Mouse (Mus musculus): Measurements from ENCODE around the gene Rcn1. TPM values are rescaled to one million over a fixed set of nuclear protein-coding genes. Genes with fewer than 3 reads are reported as not detected.

The Rcn1 gene
- polyA plus RNA-seq (2015; fragmentation: Nextera tagmentation; extraction: Ambion mirVana), result 94.6 and 104 TPM in 2 replicates

GRCm38 (mm10) chr2:105399085-105399891, at the start of gene Rcn1:
Gene Rcn1, minus strand, starts transcription at chr2:105399319.
- Histone ChIP-seq H3K4me3 (ENCODE audit: low read length) (peak within 1 kb of the TSS; percentile 83), H3K27me3 (replicated peaks; ENCODE audit: control insufficient read depth, insufficient read depth, low read length) (no peaks in the 10 kb centered on the region), H3K9ac (ENCODE audit: low read depth, low read length) (peak within 1 kb of the TSS; percentile 92), H3K36me3 (ENCODE audit: control insufficient read depth, insufficient read depth, low read length) (no peaks in the 10 kb centered on the region), H3K27ac (ENCODE audit: low read length) (peak within 1 kb of the TSS; percentile 96), H3K9me3 (ENCODE audit: control insufficient read depth, low read length) (no peaks in the 10 kb centered on the region), H3K4me1 (ENCODE audit: control insufficient read depth, insufficient read depth, low read length) (peaks cover 20% of the 10 kb centered on the region), H3K4me2 (ENCODE audit: low read depth, low read length) (peak within 1 kb of the TSS; percentile 73)
- under 1% methylated on average over 54 of the region's 57 CpGs for WGBS
- ATAC-seq, result peak; percentile 94

DNA sequence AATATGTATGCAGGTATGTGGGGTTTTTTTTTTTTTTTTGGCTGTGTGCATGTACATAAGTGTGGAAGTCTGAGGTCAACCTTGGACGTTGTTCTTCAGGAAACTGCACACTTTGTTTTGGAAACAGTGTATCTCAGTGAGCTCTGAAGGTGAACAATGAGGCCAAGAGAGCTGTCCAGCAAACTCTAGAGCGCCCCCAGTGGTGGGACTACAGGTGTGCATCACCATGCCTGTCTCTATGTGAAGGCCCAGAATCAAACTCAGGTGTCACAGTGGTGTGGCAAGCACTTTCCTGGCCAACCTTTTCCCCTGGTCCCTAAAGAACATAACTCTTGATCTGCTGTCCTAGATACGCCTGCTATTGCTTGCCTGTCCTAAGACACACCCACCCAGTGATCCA, 45.0 kb upstream of the Rcn1 start:
- no peak overlapping the region for H3K4me3 ChIP-seq (ENCODE audit: low read length)
- 40% methylated on average over 3 of the region's 3 CpGs for WGBS

DNA sequence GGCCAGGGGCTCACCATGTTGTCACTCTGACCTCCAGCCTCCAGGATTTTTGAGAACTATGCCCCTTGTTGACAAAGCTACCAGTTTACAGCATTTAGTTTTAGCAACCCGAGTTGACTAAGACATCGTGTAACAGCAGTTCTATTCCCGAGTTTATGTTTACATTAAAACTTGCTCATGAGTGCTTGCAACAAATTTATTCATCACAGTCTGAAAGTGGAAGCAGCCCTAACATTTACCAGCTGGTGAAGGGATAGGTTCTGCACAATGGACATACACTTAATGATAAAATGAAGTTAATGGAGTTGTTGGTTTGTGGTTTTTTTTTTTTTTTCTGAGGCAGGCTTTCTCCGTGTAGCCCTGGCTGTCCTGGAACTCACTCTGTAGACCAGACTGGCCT, 39.9 kb upstream of the Rcn1 start:
- WGBS, result 46% methylated on average over 4 of the region's 4 CpGs
- H3K9me3 ChIP-seq (ENCODE audit: control insufficient read depth, low read length), result no peaks in the 10 kb centered on the region
- H3K36me3 ChIP-seq (ENCODE audit: control insufficient read depth, insufficient read depth, low read length), result no peaks in the 10 kb centered on the region
- H3K4me2 ChIP-seq (ENCODE audit: low read depth, low read length), result no peak overlapping the region
- H3K9ac ChIP-seq (ENCODE audit: low read depth, low read length), result no peak overlapping the region
- no peak overlapping the region for H3K4me3 ChIP-seq (ENCODE audit: low read length)
- H3K27ac ChIP-seq (ENCODE audit: low read length), result no peak overlapping the region
- no peaks in the 10 kb centered on the region for H3K4me1 ChIP-seq (ENCODE audit: control insufficient read depth, insufficient read depth, low read length)
- H3K27me3 ChIP-seq (replicated peaks; ENCODE audit: control insufficient read depth, insufficient read depth, low read length), result no peaks in the 10 kb centered on the region
- ATAC-seq, result no peak

More for the DNA sequence above, 45.0 kb upstream of the Rcn1 start:
- ATAC-seq, result no peak
- H3K27me3 ChIP-seq (replicated peaks; ENCODE audit: control insufficient read depth, insufficient read depth, low read length), result no peaks in the 10 kb centered on the region
- no peak overlapping the region for H3K4me2 ChIP-seq (ENCODE audit: low read depth, low read length)
- no peaks in the 10 kb centered on the region for H3K36me3 ChIP-seq (ENCODE audit: control insufficient read depth, insufficient read depth, low read length)
- no peak overlapping the region for H3K27ac ChIP-seq (ENCODE audit: low read length)
- no peaks in the 10 kb centered on the region for H3K4me1 ChIP-seq (ENCODE audit: control insufficient read depth, insufficient read depth, low read length)
- H3K9me3 ChIP-seq (ENCODE audit: control insufficient read depth, low read length), result no peaks in the 10 kb centered on the region
- no peak overlapping the region for H3K9ac ChIP-seq (ENCODE audit: low read depth, low read length)

DNA sequence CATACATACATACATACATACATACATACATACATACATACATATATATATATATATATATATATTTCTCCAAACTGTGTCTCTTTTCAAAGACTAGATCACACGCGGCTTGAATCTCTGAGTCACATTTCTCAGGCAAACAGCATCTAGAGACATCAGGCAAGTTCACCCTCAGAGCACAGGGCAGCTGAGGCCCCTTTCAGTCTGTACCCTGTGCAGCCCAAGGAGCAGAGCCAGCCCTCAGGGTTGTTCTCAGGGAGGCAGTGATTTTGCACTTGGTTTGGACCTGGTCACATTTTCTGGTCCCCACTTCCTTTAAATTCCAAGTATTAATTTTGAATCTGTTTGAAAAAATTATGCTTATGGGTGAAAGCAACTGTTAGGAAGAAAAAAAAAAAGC, 39.4 kb upstream of the Rcn1 start:
- H3K36me3 ChIP-seq (ENCODE audit: control insufficient read depth, insufficient read depth, low read length), result no peaks in the 10 kb centered on the region
- H3K4me1 ChIP-seq (ENCODE audit: control insufficient read depth, insufficient read depth, low read length), result no peaks in the 10 kb centered on the region
- no peak overlapping the region for H3K4me3 ChIP-seq (ENCODE audit: low read length)
- H3K27me3 ChIP-seq (replicated peaks; ENCODE audit: control insufficient read depth, insufficient read depth, low read length), result no peaks in the 10 kb centered on the region
- no peak overlapping the region for H3K4me2 ChIP-seq (ENCODE audit: low read depth, low read length)
- ATAC-seq, result no peak
- 83% methylated on average over 2 of the region's 2 CpGs for WGBS
- H3K9ac ChIP-seq (ENCODE audit: low read depth, low read length), result no peak overlapping the region
- H3K27ac ChIP-seq (ENCODE audit: low read length), result no peak overlapping the region
- no peaks in the 10 kb centered on the region for H3K9me3 ChIP-seq (ENCODE audit: control insufficient read depth, low read length)

DNA sequence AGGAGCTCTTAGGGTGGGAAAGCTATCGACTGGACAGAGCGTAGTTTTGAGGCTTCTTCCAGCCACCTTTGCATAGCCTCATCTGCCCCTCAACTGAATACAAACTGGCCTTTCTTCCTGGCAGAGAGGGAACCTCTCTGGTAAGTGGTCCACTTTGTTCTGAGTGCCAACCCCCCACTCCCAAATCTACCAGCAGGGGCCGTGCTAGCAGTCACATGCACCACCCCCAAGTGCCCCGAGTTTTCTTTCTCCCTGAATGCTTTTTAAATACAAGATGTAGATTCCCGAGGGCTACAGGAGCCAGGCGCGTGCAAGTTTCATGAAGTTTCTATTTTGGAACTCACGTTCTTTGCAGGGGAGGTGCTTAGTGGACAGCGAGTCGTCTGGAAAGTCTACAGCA, 33.8 kb upstream of the Rcn1 start:
- 15% methylated on average over 10 of the region's 10 CpGs for WGBS
- Histone ChIP-seq H3K27ac (ENCODE audit: low read length) (no peak overlapping the region), H3K36me3 (ENCODE audit: control insufficient read depth, insufficient read depth, low read length) (no peaks in the 10 kb centered on the region), H3K9me3 (ENCODE audit: control insufficient read depth, low read length) (no peaks in the 10 kb centered on the region), H3K4me2 (ENCODE audit: low read depth, low read length) (peak overlapping the region; percentile 20; the same call in 1 of the 2 replicates), H3K4me1 (ENCODE audit: control insufficient read depth, insufficient read depth, low read length) (no peaks in the 10 kb centered on the region), H3K27me3 (replicated peaks; ENCODE audit: control insufficient read depth, insufficient read depth, low read length) (no peaks in the 10 kb centered on the region), H3K4me3 (ENCODE audit: low read length) (no peak overlapping the region), H3K9ac (ENCODE audit: low read depth, low read length) (no peak overlapping the region)
- no peak for ATAC-seq

DNA sequence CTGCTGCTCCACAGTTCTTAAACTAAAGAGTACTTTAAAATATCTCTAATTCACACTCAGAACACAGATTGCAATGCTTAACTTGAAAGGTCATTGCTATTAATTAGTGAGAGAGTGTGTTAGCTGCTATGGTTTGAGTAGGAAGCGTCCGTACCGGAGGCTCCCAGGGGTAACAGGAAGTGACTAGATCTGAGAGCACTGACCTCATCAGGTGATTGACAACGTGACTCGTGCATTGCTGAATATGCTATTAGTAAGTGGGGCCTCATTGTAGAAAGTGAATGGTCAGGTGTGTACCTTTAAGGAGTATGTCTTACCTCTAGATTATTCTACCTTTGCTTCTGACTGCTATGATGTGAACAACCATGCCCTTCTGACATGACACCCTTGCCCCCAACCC, 31.3 kb upstream of the Rcn1 start:
- ATAC-seq, result no peak
- Histone ChIP-seq H3K4me1 (ENCODE audit: control insufficient read depth, insufficient read depth, low read length) (no peaks in the 10 kb centered on the region), H3K27ac (ENCODE audit: low read length) (no peak overlapping the region), H3K27me3 (replicated peaks; ENCODE audit: control insufficient read depth, insufficient read depth, low read length) (no peaks in the 10 kb centered on the region), H3K4me2 (ENCODE audit: low read depth, low read length) (no peak overlapping the region), H3K4me3 (ENCODE audit: low read length) (no peak overlapping the region), H3K9ac (ENCODE audit: low read depth, low read length) (no peak overlapping the region), H3K36me3 (ENCODE audit: control insufficient read depth, insufficient read depth, low read length) (no peaks in the 10 kb centered on the region), H3K9me3 (ENCODE audit: control insufficient read depth, low read length) (no peaks in the 10 kb centered on the region)
- WGBS, result 74% methylated on average over 5 of the region's 5 CpGs

DNA sequence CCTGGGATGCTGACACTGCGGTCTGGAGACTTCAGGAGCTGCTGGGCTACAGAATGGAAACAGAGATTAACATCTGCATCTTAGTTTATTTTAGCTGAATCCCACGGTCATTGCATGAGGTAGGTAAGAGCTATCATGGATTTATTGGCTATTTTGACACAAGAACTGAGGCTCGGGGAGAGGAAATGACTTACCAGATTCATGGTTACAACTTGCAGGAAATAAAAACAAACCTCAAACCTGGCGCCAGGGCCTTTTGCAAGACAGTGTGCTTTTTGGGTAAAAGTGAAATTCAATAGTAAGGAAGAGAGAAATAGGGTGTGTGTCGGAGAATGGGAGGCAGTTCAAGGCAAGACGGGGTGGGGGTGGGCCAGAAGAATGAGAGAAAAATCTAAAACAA, 30.8 kb upstream of the Rcn1 start:
- Histone ChIP-seq H3K36me3 (ENCODE audit: control insufficient read depth, insufficient read depth, low read length) (no peaks in the 10 kb centered on the region), H3K27ac (ENCODE audit: low read length) (no peak overlapping the region), H3K9ac (ENCODE audit: low read depth, low read length) (no peak overlapping the region), H3K4me1 (ENCODE audit: control insufficient read depth, insufficient read depth, low read length) (no peaks in the 10 kb centered on the region), H3K4me3 (ENCODE audit: low read length) (no peak overlapping the region), H3K27me3 (replicated peaks; ENCODE audit: control insufficient read depth, insufficient read depth, low read length) (no peaks in the 10 kb centered on the region), H3K4me2 (ENCODE audit: low read depth, low read length) (no peak overlapping the region), H3K9me3 (ENCODE audit: control insufficient read depth, low read length) (no peaks in the 10 kb centered on the region)
- 57% methylated on average over 6 of the region's 6 CpGs for WGBS
- ATAC-seq, result no peak

DNA sequence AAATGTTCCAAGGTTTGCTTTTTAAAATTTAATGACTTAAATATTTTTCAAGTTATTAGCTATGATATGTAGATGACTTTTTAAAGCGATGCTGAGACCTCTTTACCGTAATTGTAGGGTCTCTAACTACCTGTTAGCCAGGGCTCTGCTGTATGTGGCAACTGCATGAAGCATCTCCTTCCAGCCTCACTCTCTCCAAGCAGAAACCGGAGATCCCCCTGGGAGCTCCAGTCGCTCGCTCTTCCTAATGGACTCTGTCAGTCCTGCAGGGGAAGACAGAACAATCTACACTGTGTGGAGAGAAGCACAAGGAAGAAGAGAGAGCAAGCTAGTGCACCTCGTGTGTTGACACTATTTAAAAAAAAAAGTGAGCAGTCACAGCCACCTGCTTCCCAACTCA, 29.3 kb upstream of the Rcn1 start:
- no peak overlapping the region for H3K27ac ChIP-seq (ENCODE audit: low read length)
- ATAC-seq, result no peak
- no peaks in the 10 kb centered on the region for H3K27me3 ChIP-seq (replicated peaks; ENCODE audit: control insufficient read depth, insufficient read depth, low read length)
- H3K36me3 ChIP-seq (ENCODE audit: control insufficient read depth, insufficient read depth, low read length), result no peaks in the 10 kb centered on the region
- H3K4me1 ChIP-seq (ENCODE audit: control insufficient read depth, insufficient read depth, low read length), result no peaks in the 10 kb centered on the region
- 19% methylated on average over 6 of the region's 6 CpGs for WGBS
- no peaks in the 10 kb centered on the region for H3K9me3 ChIP-seq (ENCODE audit: control insufficient read depth, low read length)
- H3K9ac ChIP-seq (ENCODE audit: low read depth, low read length), result no peak overlapping the region
- no peak overlapping the region for H3K4me3 ChIP-seq (ENCODE audit: low read length)
- H3K4me2 ChIP-seq (ENCODE audit: low read depth, low read length), result no peak overlapping the region

DNA sequence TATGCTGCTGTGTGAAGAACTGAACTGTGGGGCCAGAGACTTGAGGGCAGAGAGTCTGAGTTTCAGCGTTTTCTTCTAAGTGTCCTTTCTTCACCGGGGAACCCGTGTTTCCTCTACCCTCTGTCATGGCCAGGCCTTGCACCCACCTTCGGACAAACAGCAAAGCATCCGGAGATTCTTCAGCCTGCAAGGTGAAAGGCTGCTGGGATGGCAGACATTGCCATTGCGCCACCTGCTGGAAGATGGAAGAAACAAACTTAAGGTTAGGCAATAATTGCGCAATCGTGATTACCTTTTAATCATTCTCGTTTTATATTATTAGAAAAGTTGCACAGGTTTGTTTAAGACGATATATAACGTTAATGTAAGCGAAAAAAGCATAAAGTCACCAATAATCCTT, 28.9 kb upstream of the Rcn1 start:
- H3K4me3 ChIP-seq (ENCODE audit: low read length), result no peak overlapping the region
- H3K4me2 ChIP-seq (ENCODE audit: low read depth, low read length), result no peak overlapping the region
- ATAC-seq, result peak; percentile 36; the same call in 1 of the 2 replicates
- no peaks in the 10 kb centered on the region for H3K36me3 ChIP-seq (ENCODE audit: control insufficient read depth, insufficient read depth, low read length)
- H3K27ac ChIP-seq (ENCODE audit: low read length), result no peak overlapping the region
- H3K9ac ChIP-seq (ENCODE audit: low read depth, low read length), result no peak overlapping the region
- H3K9me3 ChIP-seq (ENCODE audit: control insufficient read depth, low read length), result no peaks in the 10 kb centered on the region
- no peaks in the 10 kb centered on the region for H3K27me3 ChIP-seq (replicated peaks; ENCODE audit: control insufficient read depth, insufficient read depth, low read length)
- 4% methylated on average over 12 of the region's 12 CpGs for WGBS
- H3K4me1 ChIP-seq (ENCODE audit: control insufficient read depth, insufficient read depth, low read length), result no peaks in the 10 kb centered on the region

DNA sequence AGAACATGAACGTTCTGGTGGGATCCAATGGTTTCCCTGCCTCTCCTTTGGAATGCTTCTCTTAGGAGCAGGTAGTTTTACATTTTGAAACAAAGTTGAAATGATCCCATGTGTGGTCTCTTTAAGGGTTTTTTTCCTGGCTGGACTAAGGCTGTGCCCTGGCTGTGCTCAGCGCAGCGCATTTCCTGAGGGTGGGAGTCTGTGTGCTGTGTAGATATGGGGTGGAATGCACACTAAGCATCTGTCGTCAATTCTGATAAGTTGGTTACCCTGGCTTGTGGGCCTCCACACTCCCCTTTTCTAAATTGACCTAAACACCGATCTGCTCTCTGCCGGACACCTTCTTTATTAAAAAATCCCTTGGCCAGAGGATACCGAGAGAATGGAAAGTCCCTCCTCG, 28.3 kb upstream of the Rcn1 start:
- no peaks in the 10 kb centered on the region for H3K36me3 ChIP-seq (ENCODE audit: control insufficient read depth, insufficient read depth, low read length)
- H3K4me1 ChIP-seq (ENCODE audit: control insufficient read depth, insufficient read depth, low read length), result no peaks in the 10 kb centered on the region
- no peak overlapping the region for H3K9ac ChIP-seq (ENCODE audit: low read depth, low read length)
- no peaks in the 10 kb centered on the region for H3K9me3 ChIP-seq (ENCODE audit: control insufficient read depth, low read length)
- no peak overlapping the region for H3K4me2 ChIP-seq (ENCODE audit: low read depth, low read length)
- no peak overlapping the region for H3K27ac ChIP-seq (ENCODE audit: low read length)
- H3K27me3 ChIP-seq (replicated peaks; ENCODE audit: control insufficient read depth, insufficient read depth, low read length), result no peaks in the 10 kb centered on the region
- 76% methylated on average over 8 of the region's 8 CpGs for WGBS
- no peak overlapping the region for H3K4me3 ChIP-seq (ENCODE audit: low read length)
- ATAC-seq, result peak; percentile 38; the same call in 1 of the 2 replicates
